Mouse (Mus musculus) thymus, postnatal 4 days (tissue): ENCODE data around the gene Ing5.
"Not testable (repeated sequence)": the region's sequence is repeated elsewhere in the genome, so short reads cannot be mapped to it uniquely, and the experiment has no call there.

Experiments used
- DNase-seq: peaks from one replicate; pipeline ENCODE4 v3.0.0; 2021

Ing5 gene

DNA sequence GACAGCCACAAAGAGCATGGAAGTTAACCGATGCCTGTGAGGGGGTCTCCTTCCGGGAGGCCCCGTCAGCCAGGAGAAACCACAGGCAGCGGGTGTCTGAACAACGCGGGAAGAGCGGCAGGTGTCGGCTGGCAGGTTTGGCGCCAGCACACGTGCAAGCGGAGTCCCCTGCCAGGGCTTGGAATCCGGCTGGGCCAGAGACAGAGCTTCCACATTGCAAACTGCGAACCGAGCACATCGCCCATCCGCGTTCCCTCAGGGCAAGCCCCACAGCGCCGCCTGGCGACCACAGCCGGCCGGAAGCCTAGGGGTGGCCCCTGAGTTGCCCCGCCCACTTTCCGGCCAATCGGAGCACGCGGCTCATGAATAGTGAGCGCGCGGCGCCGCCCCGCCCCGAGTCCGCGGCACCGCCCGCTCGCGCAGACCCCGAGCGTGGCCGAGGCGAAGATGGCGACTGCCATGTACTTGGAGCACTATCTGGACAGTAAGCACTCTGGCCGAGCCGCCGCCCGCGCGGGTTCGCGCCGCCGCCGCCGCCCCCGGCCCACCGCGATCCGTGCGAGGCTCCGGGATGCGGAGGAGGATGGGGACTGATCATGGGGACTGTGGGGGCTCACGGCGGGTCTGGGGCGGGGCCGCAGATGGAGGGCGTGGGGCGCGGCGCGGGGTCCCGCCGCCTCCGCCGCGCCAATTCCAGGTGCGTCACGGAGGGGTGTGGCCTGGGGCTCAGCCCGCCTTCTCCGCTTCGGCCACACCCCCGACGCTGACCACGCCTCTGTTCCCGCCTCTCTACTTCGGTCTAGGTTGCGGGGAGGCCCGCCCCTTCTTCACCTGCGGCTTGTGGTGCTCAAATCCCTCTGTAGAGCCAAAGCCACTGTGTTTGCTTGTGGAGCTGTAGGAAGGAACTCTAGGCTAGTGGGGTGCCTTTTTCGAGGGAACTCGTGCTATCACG lies at the start of gene Ing5:
TSS of gene Ing5 (plus strand) at position 410 of the 952 bp plus-strand sequence.
- DNase-seq: peak; percentile 100

DNA sequence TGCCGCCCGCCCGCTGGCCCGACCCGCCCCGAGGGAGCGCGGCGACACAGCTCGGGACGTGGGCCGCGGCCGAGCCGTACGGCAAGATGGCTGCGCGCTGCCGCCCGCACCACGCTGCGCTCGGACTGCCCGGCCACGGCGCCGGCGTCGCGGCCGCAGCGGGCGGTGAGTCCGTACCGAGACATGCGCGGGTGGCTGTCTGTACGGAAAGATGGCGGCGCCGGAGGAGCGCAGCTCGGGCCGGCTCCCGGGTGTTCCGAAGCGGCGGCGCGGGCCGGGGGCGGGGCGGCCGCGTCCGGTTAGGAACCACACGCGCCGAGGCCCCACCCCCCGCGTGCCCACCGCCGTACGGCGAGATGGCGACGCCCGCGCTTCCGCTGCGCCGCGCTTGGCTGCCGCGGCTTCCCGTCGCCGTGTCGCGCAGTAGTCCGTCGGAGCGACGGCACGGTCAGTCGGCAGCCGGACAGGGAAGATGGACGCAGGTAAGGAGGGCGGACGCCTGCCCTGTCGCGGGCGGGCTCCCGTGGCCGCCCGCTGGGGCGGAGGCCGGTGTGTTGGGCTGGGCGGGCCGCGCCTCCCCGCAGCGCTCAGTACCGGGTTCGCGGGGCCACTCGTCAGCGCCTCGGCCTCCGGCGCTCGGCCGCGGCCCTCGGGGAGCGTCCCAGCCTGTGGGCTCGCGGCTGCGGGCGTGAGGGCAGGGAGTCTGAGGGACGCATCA lies 49.0 kb upstream of the Ing5 start, which contains the start of gene Thap4:
TSS of gene Thap4 (minus strand) at position 292 of the 718 bp plus-strand sequence.
- peak; percentile 94 for DNase-seq

DNA sequence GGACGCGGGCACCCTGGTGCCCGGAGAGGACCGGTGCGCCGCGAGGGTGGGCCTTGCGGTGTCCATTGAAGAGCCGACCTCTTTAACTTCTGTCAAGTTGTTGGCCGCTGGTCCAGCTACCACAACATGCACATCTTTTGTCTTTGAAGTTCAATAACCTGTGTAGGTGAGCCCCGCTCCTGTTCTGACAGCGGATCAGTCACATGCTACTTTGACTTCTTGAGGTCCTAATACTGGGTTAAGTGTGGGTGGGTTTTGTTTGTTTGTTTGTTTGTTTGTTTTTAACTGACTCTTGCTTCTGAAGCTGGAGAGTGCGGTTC lies 48.5 kb upstream of the Ing5 start:
- DNase-seq: no peak

DNA sequence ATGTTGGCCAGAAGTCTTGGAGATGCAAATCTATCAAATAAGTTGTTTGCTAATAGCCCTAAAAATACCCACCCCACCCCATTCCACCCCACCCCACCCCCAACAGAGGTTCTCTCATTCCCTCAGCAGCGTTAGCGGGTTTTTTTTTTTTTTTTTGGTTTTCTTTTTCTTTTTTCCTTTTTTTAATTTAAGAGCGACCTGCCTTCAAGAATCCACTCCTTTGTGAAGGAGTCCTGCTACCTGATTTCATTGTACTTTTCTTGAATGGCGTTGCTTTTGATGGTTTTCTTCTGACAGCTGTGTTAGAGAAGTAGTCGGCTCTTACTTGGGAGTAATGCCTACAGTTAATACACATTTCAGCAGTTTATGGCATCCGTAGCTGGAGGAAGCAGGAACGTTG lies 48.1 kb upstream of the Ing5 start:
- DNase-seq: no peak

DNA sequence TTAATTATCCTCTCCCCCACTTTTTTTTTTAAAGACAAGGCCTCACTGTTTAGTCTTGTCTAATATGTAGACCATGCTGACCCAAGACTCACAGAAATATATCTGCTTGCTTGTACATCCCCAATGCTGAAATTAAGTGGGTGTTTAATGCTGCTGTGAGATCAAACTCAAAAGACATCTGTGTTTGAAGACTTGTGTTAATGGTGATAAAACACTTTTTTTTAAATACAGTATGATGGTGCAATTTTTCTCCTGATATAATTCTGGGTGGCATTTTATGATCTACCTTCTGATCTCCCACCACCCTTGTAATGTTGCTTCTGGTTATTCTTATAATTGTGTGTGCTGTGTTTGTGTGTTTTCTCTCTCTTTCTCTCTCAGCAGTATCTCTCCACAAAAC lies 47.6 kb upstream of the Ing5 start:
- DNase-seq: no peak

DNA sequence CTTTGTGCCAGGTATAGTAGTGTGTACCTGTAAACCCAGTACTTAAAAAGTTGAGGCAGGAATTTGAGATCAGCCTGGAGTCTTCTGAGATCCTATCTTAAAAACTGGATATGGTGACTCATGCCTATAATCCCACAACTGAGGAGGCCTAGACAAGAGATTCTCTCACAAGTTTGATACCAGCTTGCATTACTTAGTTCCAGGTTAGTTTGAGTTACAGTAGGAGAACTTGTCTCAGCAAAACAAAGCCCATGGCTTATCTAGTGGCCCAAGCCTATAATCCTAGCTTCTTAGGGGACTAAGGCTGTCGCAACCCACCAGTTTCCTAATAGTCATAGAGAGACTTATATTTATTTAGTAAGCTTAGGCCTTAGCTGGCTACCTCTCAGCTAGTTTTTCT lies 43.7 kb upstream of the Ing5 start:
- DNase-seq: no peak

DNA sequence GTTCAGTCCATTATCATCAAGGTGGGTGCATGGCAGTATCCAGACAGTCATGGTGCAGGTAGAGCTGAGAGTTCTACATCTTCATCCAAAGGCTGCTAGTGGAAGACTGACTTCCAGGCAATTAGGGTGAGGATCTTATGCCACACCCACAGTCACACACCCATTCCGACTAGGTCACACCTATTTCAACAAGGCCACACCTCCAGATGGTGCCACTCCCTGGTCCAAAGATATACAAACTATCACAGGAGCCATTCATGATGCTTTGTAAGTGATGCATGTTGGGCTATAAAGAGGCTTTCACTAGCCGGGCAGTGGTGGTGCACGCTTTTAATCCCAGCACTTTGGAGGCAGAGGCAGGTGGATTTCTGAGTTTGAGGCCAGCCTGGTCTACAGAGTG lies 40.2 kb upstream of the Ing5 start:
- DNase-seq: not testable (repeated sequence)

DNA sequence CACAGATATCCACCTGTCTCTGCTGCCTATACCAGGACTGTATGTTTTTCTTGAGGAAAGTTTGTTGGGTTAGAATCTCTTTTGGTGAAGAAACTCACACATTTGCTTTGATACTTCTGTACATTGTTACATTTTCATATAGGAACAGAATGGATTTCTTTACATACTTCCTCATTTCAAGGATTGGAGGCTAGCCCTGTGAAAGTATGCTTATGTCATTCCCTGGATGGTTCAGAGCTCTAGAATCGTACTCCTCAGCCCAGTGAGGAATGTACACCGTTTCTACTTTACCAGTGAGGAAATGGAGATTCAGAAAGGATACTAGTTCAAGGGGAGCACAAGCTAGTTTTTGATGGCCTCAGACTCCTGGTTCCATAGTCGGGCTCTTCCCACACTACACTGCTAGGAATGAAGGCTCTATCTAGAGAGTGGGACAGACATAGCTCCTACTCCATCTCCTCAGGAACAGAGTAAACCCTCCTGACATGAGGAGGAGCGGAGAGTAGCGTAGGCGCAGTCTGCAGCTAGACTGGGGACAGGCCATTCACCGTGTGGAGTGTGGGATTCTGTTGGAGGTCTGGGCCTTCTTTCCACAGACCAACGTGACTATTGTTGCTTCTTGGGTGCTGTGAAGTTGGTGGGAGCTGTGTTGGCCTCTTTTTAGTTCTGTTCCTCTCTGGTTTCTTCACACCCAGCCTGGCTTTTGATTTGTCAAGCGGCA lies 38.7 kb upstream of the Ing5 start:
- no peak for DNase-seq

DNA sequence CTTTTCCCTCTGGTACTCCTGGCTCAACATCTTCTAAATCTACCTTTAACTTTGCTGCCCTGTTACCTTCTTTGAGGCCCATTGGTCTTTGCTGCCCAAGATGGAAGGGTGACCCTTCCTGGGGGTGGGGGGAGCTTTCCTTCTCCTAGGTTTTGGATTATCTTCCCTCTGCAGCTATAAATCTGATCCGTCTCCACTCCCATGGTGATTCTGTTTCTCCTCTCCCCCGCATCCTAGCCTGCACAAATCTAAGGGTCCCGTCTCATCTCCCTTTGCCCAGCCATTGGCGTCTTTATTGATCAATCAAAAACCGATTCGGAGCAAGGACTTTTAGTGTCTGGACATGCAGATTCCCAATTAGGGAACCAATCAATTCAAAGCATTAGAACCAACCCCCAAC lies 36.2 kb upstream of the Ing5 start:
- no peak for DNase-seq

DNA sequence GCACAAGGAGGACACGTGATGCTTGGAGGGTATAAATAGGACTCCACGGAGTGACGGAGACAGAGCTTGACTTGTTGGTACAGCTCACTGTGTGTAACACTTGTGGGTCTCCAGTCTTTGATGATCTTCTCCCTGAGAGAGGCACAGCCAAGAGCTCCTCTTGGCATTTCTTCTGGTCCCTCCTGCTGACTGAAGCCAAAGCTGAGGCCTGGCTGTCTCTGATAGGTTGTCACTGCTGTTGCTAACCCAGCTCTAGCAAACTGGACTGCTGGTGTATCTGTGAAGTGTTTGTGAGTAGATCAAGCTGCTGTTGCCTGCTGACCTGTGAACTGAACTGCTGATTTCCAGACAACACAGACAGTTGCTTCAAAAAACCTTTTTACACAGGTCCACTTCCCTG lies 33.9 kb upstream of the Ing5 start:
- no peak for DNase-seq

DNA sequence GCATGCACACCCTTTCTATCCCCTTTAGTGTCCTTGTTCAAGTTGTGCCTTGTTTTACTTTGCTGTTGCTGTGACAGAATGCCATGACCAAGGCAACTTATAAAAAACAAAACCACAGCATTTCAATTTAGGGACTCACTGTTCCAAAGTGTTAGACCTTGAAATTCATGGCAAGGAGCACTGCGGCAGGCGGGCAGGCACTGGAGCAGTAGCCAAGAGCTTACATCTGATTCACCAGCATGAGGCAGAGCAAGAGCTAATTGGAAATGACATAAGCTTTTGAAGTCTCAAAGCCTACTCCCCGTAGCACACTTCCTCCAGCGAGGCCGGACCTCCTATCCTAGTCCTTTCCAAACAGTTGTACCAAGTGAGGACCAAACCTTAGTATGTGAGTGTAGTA lies 27.1 kb upstream of the Ing5 start:
- no peak for DNase-seq

DNA sequence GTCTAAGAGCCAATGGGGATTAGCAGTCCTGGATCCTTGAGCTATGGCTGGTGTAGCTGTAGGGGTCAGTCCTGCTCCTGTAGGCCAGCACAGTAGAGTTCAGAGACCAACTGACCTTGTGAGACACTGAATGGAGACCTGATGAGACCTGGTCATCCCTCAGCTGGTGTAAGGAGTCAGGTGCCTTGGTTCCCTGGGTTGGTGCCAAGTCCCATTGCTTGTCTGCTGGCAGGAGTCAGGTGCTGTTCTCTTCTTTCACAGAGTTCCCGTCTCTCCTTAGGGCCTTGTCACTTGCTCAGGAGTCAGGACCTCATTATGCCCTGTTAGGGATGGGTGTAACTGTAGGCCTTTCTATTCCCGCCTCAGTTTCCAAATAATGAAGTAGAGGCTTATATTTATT lies 16.9 kb upstream of the Ing5 start:
- DNase-seq: no peak

DNA sequence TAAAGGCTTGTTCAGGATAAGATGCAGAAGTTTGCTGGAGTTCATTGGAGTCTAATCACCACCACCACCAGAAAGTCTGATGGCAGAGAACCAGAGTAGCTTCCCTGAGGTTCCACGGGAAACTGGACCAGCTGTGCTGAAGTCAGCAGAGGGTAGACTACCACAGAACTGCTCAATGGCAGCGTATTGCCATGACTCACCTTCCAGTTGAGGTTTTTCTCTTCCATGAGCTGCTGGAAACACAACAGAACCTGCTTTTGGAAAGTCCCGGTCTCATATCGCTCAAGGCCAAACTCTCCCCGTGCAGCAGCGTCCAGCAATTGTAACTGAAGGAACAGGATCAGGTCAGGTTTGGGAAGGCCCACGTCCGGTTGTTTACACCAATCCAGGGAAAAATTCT lies 9.2 kb upstream of the Ing5 start:
- no peak for DNase-seq

DNA sequence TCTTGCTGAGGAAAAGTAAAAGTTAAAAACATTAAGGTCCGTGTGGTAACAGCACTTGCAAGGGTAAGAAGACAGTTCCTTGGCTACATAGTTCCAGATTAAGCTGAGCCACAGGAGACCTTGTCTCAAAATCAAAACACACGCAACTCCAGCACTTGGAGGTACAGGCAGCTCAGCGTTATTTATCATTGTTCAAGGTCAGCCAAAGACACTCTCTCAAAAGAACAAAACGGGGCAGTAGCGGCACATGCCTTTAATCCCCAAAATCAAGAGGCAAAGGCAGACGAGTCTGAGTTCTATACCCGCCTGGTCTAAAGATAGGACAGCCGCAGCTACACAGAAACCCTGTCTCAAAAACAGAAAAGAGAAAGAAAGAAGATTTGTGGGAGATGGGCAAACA lies 7.9 kb upstream of the Ing5 start:
- DNase-seq: no peak

DNA sequence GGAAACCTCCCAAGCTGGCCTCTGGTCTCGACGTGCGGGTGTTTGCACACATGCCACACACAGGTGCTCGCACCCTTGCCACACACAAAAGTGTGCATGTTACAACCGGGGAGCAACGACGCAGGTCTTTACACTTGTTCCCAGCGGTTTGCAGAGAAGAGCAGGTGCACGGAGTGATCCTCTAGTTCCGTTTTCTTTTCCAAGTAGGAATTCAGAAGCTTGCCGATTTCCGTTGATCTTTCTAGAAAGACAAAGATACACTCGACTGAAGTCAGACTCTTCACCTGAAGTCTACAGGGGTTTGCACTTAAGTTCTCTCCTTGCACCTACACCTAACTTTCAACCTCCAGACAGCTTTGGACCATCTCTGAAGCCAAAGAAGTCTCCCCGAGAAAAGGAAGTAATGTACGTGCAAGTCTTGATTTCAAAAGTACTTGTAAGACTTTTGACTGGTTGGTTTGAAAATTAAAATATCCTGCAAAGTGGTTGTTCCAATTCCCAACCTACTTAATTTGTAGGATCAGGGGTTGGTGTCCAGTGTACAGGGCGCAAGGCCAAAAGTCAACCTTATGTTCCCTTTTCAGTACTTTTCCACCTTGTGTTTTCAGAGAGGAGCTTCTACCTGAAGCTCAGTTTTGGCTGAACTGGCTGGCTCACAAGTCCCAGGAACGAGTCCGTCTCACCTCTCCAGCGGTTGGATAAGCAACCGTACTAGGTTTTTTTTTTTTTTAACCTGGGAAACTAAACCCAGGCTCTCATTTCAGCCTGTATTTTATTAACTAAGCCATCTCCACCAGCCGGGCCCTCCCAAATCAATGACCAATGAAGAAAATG lies 2.9 kb upstream of the Ing5 start:
- DNase-seq: no peak

DNA sequence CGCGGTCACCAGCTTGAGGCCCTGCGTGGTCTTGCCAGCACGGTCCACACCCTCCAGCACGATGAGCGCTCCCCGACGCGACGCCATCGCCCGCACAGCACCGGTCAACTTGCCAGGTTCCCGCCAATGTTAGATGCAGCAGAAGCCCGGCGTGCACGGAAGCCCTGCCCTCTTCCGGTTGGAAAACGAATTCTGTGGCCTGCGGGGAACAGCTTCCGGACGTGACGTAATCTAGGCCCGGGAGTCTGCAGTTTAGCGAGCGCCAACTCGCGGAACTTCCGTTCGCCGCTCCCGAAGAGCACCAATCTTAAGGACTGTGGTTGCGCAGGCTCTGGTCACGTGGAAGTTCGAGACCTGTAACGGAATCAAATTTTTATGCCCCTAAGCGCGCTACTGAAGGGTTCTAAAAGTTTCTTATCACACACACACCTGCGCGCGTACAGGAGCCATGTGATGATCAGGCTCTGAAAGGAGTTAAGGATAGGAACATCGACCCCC lies 2.0 kb upstream of the Ing5 start, which contains the start of gene Dtymk:
TSS of gene Dtymk (minus strand) at position 194 of the 498 bp plus-strand sequence.
- DNase-seq: peak; percentile 90

DNA sequence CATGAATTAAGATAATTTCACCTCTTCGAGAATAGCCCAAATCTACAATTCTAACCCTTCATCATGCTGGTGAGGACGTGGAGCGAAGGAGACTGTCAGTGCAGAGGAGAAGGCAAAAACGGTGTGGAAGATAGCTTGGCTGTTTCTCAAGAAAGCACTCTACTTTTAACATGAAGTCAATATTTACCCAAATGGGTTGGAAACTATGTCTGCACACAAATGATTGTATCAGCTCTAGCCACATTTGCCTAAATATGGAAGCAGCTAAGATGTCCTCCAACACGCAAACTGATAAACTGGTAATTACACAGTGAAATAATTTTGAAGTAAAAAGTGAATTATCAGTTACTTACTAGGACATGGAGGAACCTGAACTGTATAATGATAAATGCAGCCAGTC lies 994 bp upstream of the Ing5 start:
- no peak for DNase-seq

DNA sequence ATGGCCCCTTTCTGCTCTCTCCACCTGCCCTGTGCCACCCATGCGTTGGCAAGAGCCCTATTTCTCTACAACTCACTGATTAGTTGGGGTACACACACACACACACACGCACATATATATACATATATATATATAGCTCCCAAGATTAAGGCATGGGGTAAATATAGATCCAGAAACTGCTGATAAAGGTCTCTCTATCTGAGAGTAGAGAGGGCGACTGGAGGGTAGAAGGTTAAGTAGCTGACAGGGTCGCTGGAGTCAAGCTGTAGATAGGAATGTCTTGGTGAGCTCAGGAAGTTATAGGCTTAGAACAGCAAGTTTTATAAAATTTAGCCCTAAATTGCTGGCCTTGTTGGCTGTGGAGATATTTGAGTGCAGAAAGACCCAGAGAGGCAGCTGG lies 1.1 kb downstream of the Ing5 start:
- no peak for DNase-seq

DNA sequence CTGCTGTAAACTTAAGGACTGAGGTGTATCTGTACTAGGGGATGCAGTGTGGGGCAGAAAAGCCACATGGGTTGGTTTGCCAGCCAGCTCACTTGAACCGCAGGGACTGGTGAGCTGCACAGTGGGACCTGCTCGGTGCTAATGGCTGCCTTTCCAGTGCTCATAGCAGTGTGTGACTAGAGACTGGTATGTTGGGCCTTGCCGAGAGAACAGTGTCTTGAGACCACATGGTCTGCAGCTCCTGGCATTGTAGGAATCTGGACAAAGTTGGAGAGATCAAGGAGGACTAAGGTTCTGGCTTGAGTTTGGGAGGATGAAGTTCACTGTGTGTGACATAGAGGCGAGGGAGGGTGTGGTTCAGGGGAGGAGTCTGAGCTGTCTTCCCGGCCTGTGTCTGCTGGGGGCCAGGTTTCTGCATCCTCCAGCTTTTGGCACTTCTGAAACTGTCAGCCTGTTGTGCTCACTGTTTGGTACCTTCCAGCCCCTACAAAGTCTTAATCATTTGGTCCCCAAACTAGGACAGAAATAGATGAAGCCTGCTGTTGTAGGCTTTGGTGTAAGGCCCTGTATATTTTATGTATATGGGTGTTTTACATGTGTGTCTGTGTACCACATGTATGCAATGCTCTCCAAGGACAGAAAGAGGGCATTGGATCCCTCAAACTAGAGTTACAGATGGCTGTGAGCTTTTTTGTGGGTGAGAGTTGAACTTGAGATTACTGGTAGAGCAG lies 1.6 kb downstream of the Ing5 start:
- DNase-seq: no peak

DNA sequence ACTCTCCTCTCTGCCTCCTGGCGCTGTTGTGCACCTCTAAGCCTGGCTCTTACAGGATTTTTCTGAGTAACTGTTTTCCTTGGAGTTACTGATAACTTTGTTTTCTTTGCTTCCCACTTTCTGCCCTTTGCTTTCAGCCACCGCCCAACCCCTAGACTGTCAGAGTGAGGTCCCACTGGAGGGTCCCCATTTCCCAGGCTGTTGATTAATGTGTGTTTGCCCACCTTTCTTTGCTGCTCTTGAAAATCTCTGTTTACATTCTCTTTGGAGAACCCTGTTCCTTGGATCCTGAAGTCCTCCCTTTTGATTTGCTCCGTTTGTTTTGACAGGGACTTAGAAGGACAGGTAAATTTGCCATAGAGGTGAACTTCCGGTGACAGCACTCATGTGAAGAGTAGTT lies 5.1 kb downstream of the Ing5 start:
- no peak for DNase-seq

DNA sequence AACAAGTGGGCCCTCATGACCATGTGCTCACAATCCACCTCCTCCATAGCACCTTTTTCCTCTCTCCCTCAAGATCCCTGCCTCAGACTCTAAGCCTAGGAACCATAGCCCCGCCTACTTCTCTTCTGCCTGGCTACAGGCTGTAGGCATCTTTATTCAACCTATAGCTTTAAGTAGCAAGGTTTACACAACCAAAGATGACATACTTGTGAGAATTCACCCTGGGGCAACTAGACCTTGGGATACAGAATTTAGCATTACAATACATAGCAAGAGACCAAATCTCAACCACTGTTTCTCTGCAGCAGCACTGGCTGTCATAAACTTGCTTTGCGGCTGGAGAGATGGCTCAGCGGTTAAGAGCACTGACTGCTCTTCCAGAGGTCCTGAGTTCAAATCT lies 6.2 kb downstream of the Ing5 start:
- no peak for DNase-seq
